Comparison of ENCODE assay signal across 31 mouse cellular contexts in the genomic region with DNA sequence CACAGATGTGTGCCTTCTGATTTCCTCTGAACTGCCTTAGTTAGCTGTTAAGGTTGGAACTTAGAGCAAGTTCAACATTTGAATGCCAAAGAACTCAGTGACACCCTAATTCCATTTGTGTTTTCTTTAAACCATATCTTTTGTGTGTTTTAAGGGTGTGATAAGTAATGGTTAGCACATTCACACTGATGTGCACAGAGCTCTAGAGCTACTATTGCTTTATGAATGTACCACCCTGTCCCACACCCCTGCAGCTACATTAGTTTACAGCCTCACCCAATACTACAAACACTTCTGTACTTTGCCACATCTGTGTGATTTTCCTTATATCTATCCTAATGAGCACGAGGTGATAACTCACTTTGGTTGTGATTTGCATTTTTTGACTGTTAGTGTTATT.
"Had no signal": no experiment of that assay in that cellular context is flagged by ENCODE, and none has a peak within 500 bp of the region (broad histone marks: within the 10 kb centered on the region; RNA-seq: fewer than 3 reads in every experiment).

No protein-coding gene starts in this region.

- H3K4me3 ChIP-seq: left cerebral cortex, adult 2 months; limb, embryonic 10.5 days; limb, embryonic 12.5 days; limb, embryonic 13.5 days; limb, embryonic 15.5 days; liver, embryonic 12.5 days; liver, embryonic 13.5 days; liver, embryonic 15.5 days; lung, embryonic 15.5 days; megakaryocyte, embryonic 14.5 days; midbrain, embryonic 10.5 days; midbrain, embryonic 12.5 days; midbrain, embryonic 13.5 days; midbrain, embryonic 15.5 days; myocyte had no signal

- H3K27me3 ChIP-seq: limb, embryonic 12.5 days; limb, embryonic 13.5 days; limb, embryonic 15.5 days; liver, embryonic 12.5 days; liver, embryonic 13.5 days; liver, embryonic 15.5 days; lung, embryonic 15.5 days; megakaryocyte, embryonic 14.5 days; midbrain, embryonic 12.5 days; midbrain, embryonic 13.5 days; midbrain, embryonic 15.5 days had no signal

- H3K4me1 ChIP-seq: limb, embryonic 10.5 days; limb, embryonic 12.5 days; limb, embryonic 13.5 days; limb, embryonic 15.5 days; liver, embryonic 12.5 days; liver, embryonic 13.5 days; liver, embryonic 15.5 days; lung, embryonic 15.5 days; megakaryocyte, embryonic 14.5 days; midbrain, embryonic 10.5 days; midbrain, embryonic 12.5 days; midbrain, embryonic 13.5 days; midbrain, embryonic 15.5 days had no signal

- DNase-seq: layer of hippocampus, postnatal 36 days; left cerebral cortex, postnatal 4 days; liver; liver, embryonic 13.5 days; liver, postnatal 0 days; lung, adult 18-20 months; lung, adult 2 months; lung, embryonic 14.5 days; lung, postnatal 10 days; lung, postnatal 14 days; lung, postnatal 36 days; lung, postnatal 4 days; midbrain, embryonic 14.5 days had no signal

- H3K4me2 ChIP-seq: limb, embryonic 12.5 days; limb, embryonic 13.5 days; limb, embryonic 15.5 days; liver, embryonic 11.5 days; liver, embryonic 12.5 days; liver, embryonic 13.5 days; liver, embryonic 15.5 days; lung, embryonic 14.5 days; lung, embryonic 15.5 days; midbrain, embryonic 12.5 days; midbrain, embryonic 13.5 days; midbrain, embryonic 15.5 days had no signal

- ATAC-seq: liver, embryonic 12.5 days; liver, postnatal 0 days; lung, postnatal 0 days; midbrain, embryonic 13.5 days; midbrain, embryonic 15.5 days had no signal

- H3K36me3 ChIP-seq: limb, embryonic 10.5 days; limb, embryonic 12.5 days; limb, embryonic 13.5 days; limb, embryonic 15.5 days; liver, embryonic 12.5 days; liver, embryonic 13.5 days; liver, embryonic 15.5 days; lung, embryonic 15.5 days; midbrain, embryonic 10.5 days; midbrain, embryonic 12.5 days; midbrain, embryonic 13.5 days; midbrain, embryonic 15.5 days had no signal

- H3K9me3 ChIP-seq: limb, embryonic 10.5 days; limb, embryonic 12.5 days; limb, embryonic 13.5 days; limb, embryonic 15.5 days; liver, embryonic 13.5 days; liver, embryonic 15.5 days; lung, embryonic 15.5 days; midbrain, embryonic 10.5 days; midbrain, embryonic 12.5 days; midbrain, embryonic 13.5 days; midbrain, embryonic 15.5 days had no signal

- H3K9ac ChIP-seq: limb, embryonic 12.5 days; limb, embryonic 13.5 days; limb, embryonic 15.5 days; liver, embryonic 12.5 days; liver, embryonic 13.5 days; liver, embryonic 14.5 days; liver, embryonic 15.5 days; liver, postnatal 0 days; lung, embryonic 14.5 days; lung, embryonic 15.5 days; midbrain, embryonic 12.5 days; midbrain, embryonic 13.5 days; midbrain, embryonic 15.5 days had no signal

- H3K27ac ChIP-seq: left cerebral cortex, adult 2 months; limb, embryonic 10.5 days; limb, embryonic 12.5 days; limb, embryonic 13.5 days; limb, embryonic 15.5 days; liver, embryonic 12.5 days; liver, embryonic 13.5 days; liver, embryonic 14.5 days; liver, embryonic 15.5 days; lung, embryonic 15.5 days; macrophage; midbrain, embryonic 10.5 days; midbrain, embryonic 12.5 days; midbrain, embryonic 13.5 days; midbrain, embryonic 15.5 days had no signal
